Mouse (Mus musculus) left cerebral cortex, postnatal 10 days (tissue): ENCODE data around the gene Nrsn1. TPM values are rescaled to one million over a fixed set of nuclear protein-coding genes. Genes with fewer than 3 reads are reported as not detected.
A peak's percentile ranks its signal among the peaks of the same experiment; 100 is the strongest.
"Not testable (repeated sequence)": the region's sequence is repeated elsewhere in the genome, so short reads cannot be mapped to it uniquely, and the experiment has no call there.

Experiments used
- DNase-seq, 2 experiments: peaks; one replicate each; pipeline ENCODE4 v3.0.0; 2021 to 2022; ENCODE audit warnings: low spot score in 2 of 2, mixed read lengths in 1 of 2; ENCODE audit errors: extremely low spot score in 1 of 2
- intact Hi-C: fragments of 180-260 bp; cut with DNase I; formaldehyde crosslinking; loops from one replicate; pipeline ENCODE4 v1.15.1; 2025
- total RNA-seq, 2 experiments: library from RNA; stranded (reverse); gene quantifications; 2 replicates each; pipeline ENCODE4 v1.2.3; 2021

Gene Nrsn1
- total RNA-seq: 100 to 1,000 TPM; 210 to 216 TPM

DNA sequence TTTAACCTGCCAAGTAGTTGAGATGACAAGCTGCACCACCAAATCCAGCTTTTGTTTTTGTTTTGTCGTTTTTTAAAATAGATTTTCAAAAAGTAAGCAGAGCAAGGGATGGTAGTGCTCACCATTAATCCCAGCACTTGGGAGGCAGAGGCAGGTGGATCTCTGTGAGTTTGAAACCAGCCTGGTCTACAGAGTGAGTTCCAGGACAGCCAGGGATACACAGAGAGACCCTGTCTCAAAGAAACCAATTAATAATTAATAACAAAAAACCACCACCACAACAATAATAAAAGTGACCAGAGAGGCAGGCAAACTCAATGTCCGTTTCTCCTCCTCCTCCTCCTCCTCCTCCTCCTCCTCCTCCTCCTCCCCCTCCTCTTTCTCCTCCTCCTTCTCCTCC lies at the start of gene Nrsn1:
Gene Nrsn1, minus strand, starts transcription at position 101 of the 400 bp plus-strand sequence.
- DNase-seq, intact Hi-C loops: not testable (repeated sequence)

- intact Hi-C loops: no loop called here
- no peak for DNase-seq
Observed at GRCm38 (mm10) chr13:25312059-25312458, 41.8 kb upstream of the Nrsn1 start.

DNA sequence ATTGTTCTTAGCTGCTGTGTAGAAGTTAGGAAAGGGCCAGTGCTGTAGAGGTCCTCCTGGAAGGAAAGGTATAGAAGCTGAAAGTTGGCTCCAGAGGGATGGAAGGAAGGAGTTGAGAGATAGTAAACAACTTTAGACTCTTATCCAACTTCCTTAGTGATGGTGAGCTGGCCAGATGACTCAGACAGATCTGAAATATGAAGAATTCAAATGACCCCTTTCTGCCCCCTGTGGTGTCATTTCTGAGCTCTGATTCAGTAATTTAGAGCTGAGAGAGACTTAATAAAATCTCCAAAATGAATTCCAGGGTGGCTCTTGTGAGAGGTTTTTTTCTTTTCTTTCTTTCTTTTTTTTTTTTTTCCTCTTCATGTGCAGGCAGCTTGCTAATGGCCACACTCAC lies 39.8 kb upstream of the Nrsn1 start:
- intact Hi-C loops: no loop called here
- DNase-seq: no peak

DNA sequence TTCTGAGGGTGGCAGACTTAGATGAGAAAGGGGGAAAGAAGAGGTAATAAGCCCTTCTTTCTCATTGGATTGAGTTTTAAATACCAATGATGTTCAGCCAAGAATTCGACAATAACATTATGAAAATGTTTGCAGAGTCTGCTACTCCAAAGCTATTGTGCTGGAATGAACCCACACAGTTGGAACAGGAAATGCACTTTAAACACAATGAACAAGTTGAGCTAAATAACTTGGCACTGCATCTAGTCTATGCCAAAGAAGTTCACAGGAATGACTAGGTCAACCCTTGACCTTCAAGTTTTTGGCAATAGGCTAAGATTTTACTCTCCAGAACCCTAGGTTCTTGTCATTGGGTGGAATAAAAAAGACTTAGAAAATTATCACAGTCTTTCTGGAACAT lies 18.4 kb upstream of the Nrsn1 start:
- no peak for DNase-seq
- intact Hi-C loops: no loop called here

- intact Hi-C loops: no loop called here
Observed at GRCm38 (mm10) chr13:25274934-25275565, 4.7 kb upstream of the Nrsn1 start.

GRCm38 (mm10) chr13:25272189-25272588 lies 1.9 kb upstream of the Nrsn1 start:
- intact Hi-C loops: no loop called here
- no peak for DNase-seq

More at GRCm38 (mm10) chr13:25274934-25275565, 4.7 kb upstream of the Nrsn1 start:
- no peak for DNase-seq

- intact Hi-C loops: no loop called here
- peak; percentile 54 to 77 for DNase-seq
Observed at GRCm38 (mm10) chr13:25269569-25270268, 583 bp downstream of the Nrsn1 start.

DNA sequence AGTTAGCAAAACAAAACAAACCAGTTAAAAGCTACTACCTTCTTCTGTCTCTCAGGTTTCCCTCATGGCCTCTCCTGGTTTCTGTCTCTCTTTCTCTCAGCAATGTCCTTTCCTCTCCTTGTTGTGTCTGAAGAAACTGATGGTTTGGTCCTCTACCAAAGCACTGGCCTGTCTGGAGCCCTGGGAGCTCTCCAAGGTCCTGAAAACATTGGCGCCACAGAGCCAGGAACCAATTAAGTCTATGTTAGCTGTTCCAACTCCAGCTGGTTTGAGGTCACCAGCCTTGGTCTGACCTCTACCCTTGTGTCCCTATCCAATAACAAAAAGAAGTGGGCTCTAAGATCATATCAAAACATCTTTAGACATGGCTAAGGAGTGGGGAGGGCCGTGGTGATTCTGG lies 1.3 kb downstream of the Nrsn1 start:
- peak; percentile 33 to 35 for DNase-seq
- intact Hi-C loops: no loop called here

GRCm38 (mm10) chr13:25262748-25263147 lies 7.6 kb downstream of the Nrsn1 start:
- intact Hi-C loops: no loop called here
- DNase-seq: no peak

- DNase-seq: no peak
- intact Hi-C loops: no loop called here
Observed at GRCm38 (mm10) chr13:25257608-25258007, 12.7 kb downstream of the Nrsn1 start.

DNA sequence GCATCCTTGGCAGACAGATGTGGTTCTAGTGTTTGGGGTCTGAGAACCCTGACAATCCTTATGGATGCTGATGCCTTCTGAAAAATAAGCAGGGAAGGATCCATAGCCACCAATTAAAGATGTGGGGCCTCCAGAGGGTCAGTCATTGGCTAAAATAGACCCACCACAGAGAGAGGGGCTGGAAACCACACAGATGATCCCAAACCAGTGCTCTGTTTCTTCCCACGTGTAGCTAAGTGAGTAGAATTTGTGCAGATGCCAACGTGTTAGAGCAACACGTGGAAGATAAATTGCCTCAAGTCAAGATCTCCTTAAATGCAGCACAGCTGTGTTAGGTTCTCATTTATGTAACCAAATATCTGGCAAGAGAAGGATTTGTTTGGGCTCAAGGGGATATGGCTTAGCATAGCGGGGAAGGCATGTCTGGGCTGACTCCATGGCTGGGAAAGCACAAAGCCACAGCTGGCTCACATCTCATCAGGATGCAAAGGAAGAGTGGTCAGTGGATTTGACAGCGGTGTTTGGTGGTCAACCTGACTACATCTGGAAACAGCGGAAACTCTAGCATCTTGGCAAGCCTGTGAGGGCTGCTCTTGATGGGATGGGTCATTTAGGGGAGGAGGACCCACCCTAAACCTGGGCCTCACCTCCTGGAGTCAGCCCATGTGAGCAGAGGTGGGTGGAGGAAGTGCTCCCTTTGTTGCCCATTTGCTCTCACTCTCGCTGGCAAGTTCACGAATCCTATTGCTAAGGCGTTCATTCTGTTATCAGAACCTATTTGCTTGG lies 15.6 kb downstream of the Nrsn1 start:
- intact Hi-C loops: no loop called here
- DNase-seq: no peak

GRCm38 (mm10) chr13:25251893-25252292 lies 18.4 kb downstream of the Nrsn1 start:
- intact Hi-C loops: no loop called here

GRCm38 (mm10) chr13:25220186-25220787 lies 50.0 kb downstream of the Nrsn1 start:
- intact Hi-C loops: no loop called here
- no peak for DNase-seq

More at GRCm38 (mm10) chr13:25251893-25252292, 18.4 kb downstream of the Nrsn1 start:
- no peak for DNase-seq

GRCm38 (mm10) chr13:25218394-25218793 lies 51.9 kb downstream of the Nrsn1 start:
- DNase-seq: no peak
- intact Hi-C loops: no loop called here

- DNase-seq: no peak
- intact Hi-C loops: no loop called here
Observed at GRCm38 (mm10) chr13:25206950-25207349, 63.4 kb downstream of the Nrsn1 start.

Other genes starting within 250 kb of the Nrsn1 start
- 1 to 10 TPM; 6.7 to 9.4 TPM for gene Dcdc2a, start 214.5 kb downstream of the Nrsn1 start, total RNA-seq